Mouse (Mus musculus): ENCODE data around the gene Agtpbp1. TPM values are rescaled to one million over a fixed set of nuclear protein-coding genes. Genes with fewer than 3 reads are reported as not detected.

Gene Agtpbp1
- polyA plus RNA-seq, 1 experiment = 10.1 TPM

DNA sequence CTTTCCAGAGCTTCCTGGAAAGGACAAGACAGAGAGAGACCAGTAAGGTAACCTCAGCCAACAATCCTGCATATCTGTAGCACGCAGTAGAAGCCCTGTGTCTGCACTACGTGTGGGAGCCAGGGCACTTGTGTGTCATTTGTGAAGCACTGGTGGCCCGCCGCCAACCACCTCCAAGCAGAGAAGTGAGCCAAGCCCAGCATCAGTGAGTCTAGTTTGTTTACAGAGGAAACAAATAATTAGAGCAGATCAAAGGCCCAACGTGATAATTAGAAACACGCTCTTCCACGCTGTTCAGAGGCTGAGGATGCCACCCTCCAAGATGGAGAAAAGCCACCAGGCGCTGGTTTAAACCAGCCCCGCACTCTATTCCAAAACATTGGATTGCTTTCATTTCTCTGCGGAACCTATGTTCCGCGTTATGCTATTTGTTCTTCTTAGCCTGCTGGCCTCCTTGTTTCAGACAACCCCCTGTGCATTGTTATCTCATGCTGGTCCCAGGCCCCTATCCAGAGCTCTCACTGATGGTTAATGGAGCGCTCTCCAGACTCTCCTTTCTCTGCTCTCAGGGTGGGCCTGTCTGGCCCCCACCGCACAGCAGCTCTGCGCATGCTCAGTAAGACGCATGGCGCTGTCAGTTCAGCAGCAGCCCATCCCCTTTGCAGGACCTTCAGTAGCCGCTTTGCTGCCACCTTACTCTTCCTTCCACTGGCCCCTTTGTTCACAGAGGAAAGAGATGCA, 153.7 kb downstream of the Agtpbp1 start:
- no peak for TF ChIP-seq REST (IDR thresholded peaks at IDR 0.05; ENCODE audit: insufficient read depth, insufficient read length)
- TF ChIP-seq TCF3 (IDR thresholded peaks at IDR 0.05; ENCODE audit: insufficient read length, low read depth) = no peak
- no peak for TF ChIP-seq TCF12 (IDR thresholded peaks at IDR 0.05; ENCODE audit: insufficient read depth, poor library complexity, severe bottlenecking)
- TF ChIP-seq CEBPB (IDR thresholded peaks at IDR 0.05; ENCODE audit: insufficient read depth, poor library complexity, severe bottlenecking) = no peak
- TF ChIP-seq MYOG (IDR thresholded peaks at IDR 0.05; ENCODE audit: control insufficient read depth in 1 of 3, insufficient read depth in 1 of 3, insufficient read length in 2 of 3, low read depth in 2 of 3) = no peak
- TF ChIP-seq POLR2A (IDR thresholded peaks at IDR 0.05; ENCODE audit: insufficient read length, low read depth) = no peak
- TF ChIP-seq MYOD1 (IDR thresholded peaks at IDR 0.05; ENCODE audit: control insufficient read depth in 1 of 3, insufficient read length in 2 of 3, low read depth in 2 of 3) = no peak
- Histone ChIP-seq H3ac (ENCODE audit: control insufficient read depth, insufficient read length) (no peak overlapping the region), H3K4me3 (no peak overlapping the region)

DNA sequence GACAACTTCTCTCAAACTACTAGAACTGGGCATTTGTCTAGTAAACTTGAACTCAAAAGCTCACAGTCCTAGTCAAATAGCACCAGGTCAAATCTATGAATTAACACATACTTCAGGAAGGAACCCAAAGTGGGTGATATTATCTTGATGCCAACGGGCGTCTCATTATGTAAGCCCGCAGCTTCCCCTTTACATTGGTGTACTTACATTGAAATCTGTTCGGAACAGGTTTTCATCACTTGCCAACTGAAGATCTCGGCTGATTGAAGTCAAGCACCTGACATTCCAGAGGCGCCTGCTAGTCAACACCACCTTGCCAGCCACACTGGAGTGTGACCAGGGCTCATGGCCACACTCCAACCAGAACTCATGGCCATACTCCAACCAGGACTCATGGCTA, 155.7 kb downstream of the Agtpbp1 start:
- Histone ChIP-seq H3ac (ENCODE audit: control insufficient read depth, insufficient read length) (no peak overlapping the region), H3K4me2 (ENCODE audit: low read depth) (no peak overlapping the region), H3K79me2 (ENCODE audit: control insufficient read depth, insufficient read depth) (no peaks in the 10 kb centered on the region), H3K36me3 (ENCODE audit: control insufficient read depth, insufficient read depth) (no peaks in the 10 kb centered on the region), H3K27me3 (ENCODE audit: control insufficient read depth, insufficient read depth, insufficient read length) (peaks cover 14% of the 10 kb centered on the region), H3K4me3 (no peak overlapping the region)
- TF ChIP-seq MYOD1 (IDR thresholded peaks at IDR 0.05; ENCODE audit: control insufficient read depth in 1 of 3, insufficient read length in 2 of 3, low read depth in 2 of 3) = no peak
- TF ChIP-seq TCF12 (IDR thresholded peaks at IDR 0.05; ENCODE audit: insufficient read depth, poor library complexity, severe bottlenecking) = no peak
- no peak for TF ChIP-seq MYOG (IDR thresholded peaks at IDR 0.05; ENCODE audit: control insufficient read depth in 1 of 3, insufficient read depth in 1 of 3, insufficient read length in 2 of 3, low read depth in 2 of 3)
- TF ChIP-seq E2F4 (IDR thresholded peaks at IDR 0.05; ENCODE audit: insufficient read depth) = no peak
- no peak for TF ChIP-seq REST (IDR thresholded peaks at IDR 0.05; ENCODE audit: insufficient read depth, insufficient read length)
- TF ChIP-seq TCF3 (IDR thresholded peaks at IDR 0.05; ENCODE audit: insufficient read length, low read depth) = no peak
- TF ChIP-seq POLR2A (IDR thresholded peaks at IDR 0.05; ENCODE audit: insufficient read length, low read depth) = no peak
- TF ChIP-seq USF1 (IDR thresholded peaks at IDR 0.05; ENCODE audit: low read depth) = no peak
- TF ChIP-seq SRF (IDR thresholded peaks at IDR 0.05; ENCODE audit: control insufficient read depth, insufficient read length, low read depth) = no peak
- TF ChIP-seq MAX (IDR thresholded peaks at IDR 0.05; ENCODE audit: low read depth) = no peak
- no peak for TF ChIP-seq POLR2AphosphoS2 (IDR thresholded peaks at IDR 0.05; ENCODE audit: insufficient read length, low read depth)
- TF ChIP-seq CEBPB (IDR thresholded peaks at IDR 0.05; ENCODE audit: insufficient read depth, poor library complexity, severe bottlenecking) = no peak

More for the DNA sequence above, 153.7 kb downstream of the Agtpbp1 start:
- Histone ChIP-seq H3K4me2 (ENCODE audit: low read depth) (no peak overlapping the region), H3K27me3 (ENCODE audit: control insufficient read depth, insufficient read depth, insufficient read length) (no peaks in the 10 kb centered on the region), H3K36me3 (ENCODE audit: control insufficient read depth, insufficient read depth) (no peaks in the 10 kb centered on the region), H3K79me2 (ENCODE audit: control insufficient read depth, insufficient read depth) (no peaks in the 10 kb centered on the region)

DNA sequence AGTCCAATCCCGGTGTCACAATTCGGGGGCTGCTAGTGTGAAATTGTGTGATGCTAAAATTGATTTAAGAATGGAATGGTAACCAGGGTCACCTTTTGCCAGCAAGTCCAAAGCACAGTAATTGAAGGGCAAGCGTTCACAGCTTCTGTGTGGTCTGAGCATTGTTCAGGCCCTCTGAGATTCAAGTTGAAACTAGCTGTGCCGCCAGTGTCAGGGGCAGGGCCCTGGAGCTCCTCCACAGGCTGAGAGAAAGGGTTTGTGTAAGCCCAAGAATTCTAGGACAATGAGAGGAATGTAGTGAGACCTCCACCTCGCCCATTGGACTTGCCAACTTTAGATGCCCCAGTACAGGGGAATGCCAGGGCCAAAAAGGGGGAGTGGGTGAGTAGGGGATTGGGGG, 161.2 kb downstream of the Agtpbp1 start:
- no peak for TF ChIP-seq TCF3 (IDR thresholded peaks at IDR 0.05; ENCODE audit: insufficient read length, low read depth)
- no peak for TF ChIP-seq POLR2A (IDR thresholded peaks at IDR 0.05; ENCODE audit: insufficient read length, low read depth)
- TF ChIP-seq MYOD1 (IDR thresholded peaks at IDR 0.05; ENCODE audit: control insufficient read depth in 1 of 3, insufficient read length in 2 of 3, low read depth in 2 of 3) = no peak
- no peak for TF ChIP-seq POLR2AphosphoS2 (IDR thresholded peaks at IDR 0.05; ENCODE audit: insufficient read length, low read depth)
- TF ChIP-seq USF1 (IDR thresholded peaks at IDR 0.05; ENCODE audit: low read depth) = no peak
- no peak for TF ChIP-seq MYOG (IDR thresholded peaks at IDR 0.05; ENCODE audit: control insufficient read depth in 1 of 3, insufficient read depth in 1 of 3, insufficient read length in 2 of 3, low read depth in 2 of 3)
- TF ChIP-seq SRF (IDR thresholded peaks at IDR 0.05; ENCODE audit: control insufficient read depth, insufficient read length, low read depth) = no peak
- no peak for TF ChIP-seq CEBPB (IDR thresholded peaks at IDR 0.05; ENCODE audit: insufficient read depth, poor library complexity, severe bottlenecking)
- no peak for TF ChIP-seq REST (IDR thresholded peaks at IDR 0.05; ENCODE audit: insufficient read depth, insufficient read length)
- TF ChIP-seq MAX (IDR thresholded peaks at IDR 0.05; ENCODE audit: low read depth) = no peak
- TF ChIP-seq E2F4 (IDR thresholded peaks at IDR 0.05; ENCODE audit: insufficient read depth) = no peak
- TF ChIP-seq TCF12 (IDR thresholded peaks at IDR 0.05; ENCODE audit: insufficient read depth, poor library complexity, severe bottlenecking) = no peak
- H3K36me3 ChIP-seq (ENCODE audit: control insufficient read depth, insufficient read depth) = no peaks in the 10 kb centered on the region
- H3ac ChIP-seq (ENCODE audit: control insufficient read depth, insufficient read length) = no peak overlapping the region
- H3K4me3 ChIP-seq = no peak overlapping the region
- no peak overlapping the region for H3K4me2 ChIP-seq (ENCODE audit: low read depth)
- no peaks in the 10 kb centered on the region for H3K79me2 ChIP-seq (ENCODE audit: control insufficient read depth, insufficient read depth)
- H3K27me3 ChIP-seq (ENCODE audit: control insufficient read depth, insufficient read depth, insufficient read length) = peaks cover 25% of the 10 kb centered on the region

DNA sequence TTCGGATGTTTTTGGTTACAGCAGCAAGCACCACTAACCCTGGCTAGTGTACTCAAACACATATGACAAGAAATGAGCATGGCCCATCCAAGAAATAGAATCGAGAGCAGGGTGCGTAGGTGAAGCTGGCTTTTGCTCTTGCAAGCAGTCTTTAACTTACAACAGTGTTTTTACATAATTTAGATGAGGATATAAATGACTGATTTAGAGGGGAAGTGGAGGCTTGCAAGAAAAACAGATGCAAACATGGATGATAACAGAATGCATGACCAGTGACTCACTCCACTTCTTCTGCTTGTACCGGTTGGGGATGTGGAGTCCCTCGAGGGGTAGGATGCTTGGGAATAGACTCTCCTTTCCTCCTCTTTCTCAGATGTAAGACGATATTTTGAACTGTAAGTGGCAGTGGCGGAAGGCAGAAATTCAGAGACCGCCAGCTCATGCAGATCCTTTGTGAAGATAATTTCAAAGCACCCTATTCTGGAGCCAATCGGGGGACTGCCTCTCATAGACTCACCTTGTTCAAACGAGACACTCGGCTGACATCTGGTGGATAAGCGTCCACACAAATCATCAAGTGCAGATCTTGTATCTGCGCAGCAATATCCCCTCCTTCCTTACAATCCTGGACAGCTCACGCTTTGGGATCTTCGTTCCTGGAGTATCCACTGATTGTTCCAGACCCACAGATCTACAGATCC, 168.3 kb downstream of the Agtpbp1 start:
- TF ChIP-seq POLR2AphosphoS2 (IDR thresholded peaks at IDR 0.05; ENCODE audit: insufficient read length, low read depth) (no peak), MYOG (IDR thresholded peaks at IDR 0.05; ENCODE audit: control insufficient read depth in 1 of 3, insufficient read depth in 1 of 3, insufficient read length in 2 of 3, low read depth in 2 of 3) (no peak), POLR2A (IDR thresholded peaks at IDR 0.05; ENCODE audit: insufficient read length, low read depth) (no peak), E2F4 (IDR thresholded peaks at IDR 0.05; ENCODE audit: insufficient read depth) (no peak), USF1 (IDR thresholded peaks at IDR 0.05; ENCODE audit: low read depth) (no peak), MYOD1 (IDR thresholded peaks at IDR 0.05; ENCODE audit: control insufficient read depth in 1 of 3, insufficient read length in 2 of 3, low read depth in 2 of 3) (no peak), MAX (IDR thresholded peaks at IDR 0.05; ENCODE audit: low read depth) (no peak), TCF12 (IDR thresholded peaks at IDR 0.05; ENCODE audit: insufficient read depth, poor library complexity, severe bottlenecking) (no peak), TCF3 (IDR thresholded peaks at IDR 0.05; ENCODE audit: insufficient read length, low read depth) (no peak), SRF (IDR thresholded peaks at IDR 0.05; ENCODE audit: control insufficient read depth, insufficient read length, low read depth) (no peak), CEBPB (IDR thresholded peaks at IDR 0.05; ENCODE audit: insufficient read depth, poor library complexity, severe bottlenecking) (no peak), REST (IDR thresholded peaks at IDR 0.05; ENCODE audit: insufficient read depth, insufficient read length) (no peak)
- Histone ChIP-seq H3K4me3 (no peak overlapping the region), H3ac (ENCODE audit: control insufficient read depth, insufficient read length) (no peak overlapping the region), H3K79me2 (ENCODE audit: control insufficient read depth, insufficient read depth) (no peaks in the 10 kb centered on the region), H3K4me2 (ENCODE audit: low read depth) (no peak overlapping the region), H3K36me3 (ENCODE audit: control insufficient read depth, insufficient read depth) (no peaks in the 10 kb centered on the region), H3K27me3 (ENCODE audit: control insufficient read depth, insufficient read depth, insufficient read length) (peaks cover 11% of the 10 kb centered on the region)
